Mouse (Mus musculus) liver, postnatal 0 days (tissue): ENCODE data around the gene Hoxd1.

Source experiments
- CTCF ChIP-seq: sonication (generic); IDR thresholded peaks from 2 replicates; pipeline ENCODE4 v1.5.1; 2016; ENCODE audit warnings: antibody characterized with exemption, low read depth
- EP300 ChIP-seq: IDR thresholded peaks from 2 replicates; pipeline ENCODE4 v1.6.1; 2016; ENCODE audit warnings: antibody characterized with exemption, low read depth, mild to moderate bottlenecking

- TF ChIP-seq EP300: no peak
- TF ChIP-seq CTCF: no peak
Observed at GRCm38 (mm10) chr2:74722949-74723348, 39.8 kb upstream of the Hoxd1 start.
